Mouse (Mus musculus): ENCODE data around the gene Znrf3.
"Not testable (repeated sequence)": the region's sequence is repeated elsewhere in the genome, so short reads cannot be mapped to it uniquely, and the experiment has no call there.

The Znrf3 gene

GRCm38 (mm10) chr11:5444599-5445451 lies at the start of gene Znrf3:
Gene Znrf3 (minus strand): TSS chr11:5444847.
- peak; percentile 66 for DNase-seq (ENCODE audit: low read depth, low spot score)

GRCm38 (mm10) chr11:5493869-5494268 lies 49.2 kb upstream of the Znrf3 start:
- DNase-seq (ENCODE audit: low read depth, low spot score) = no peak

- DNase-seq (ENCODE audit: low read depth, low spot score) = no peak
Observed at GRCm38 (mm10) chr11:5491912-5492311, 47.3 kb upstream of the Znrf3 start.

GRCm38 (mm10) chr11:5490989-5491656 lies 46.5 kb upstream of the Znrf3 start:
- no peak for DNase-seq (ENCODE audit: low read depth, low spot score)

- DNase-seq (ENCODE audit: low read depth, low spot score) = not testable (repeated sequence)
Observed at GRCm38 (mm10) chr11:5489433-5489832, 44.8 kb upstream of the Znrf3 start.

- DNase-seq (ENCODE audit: low read depth, low spot score) = peak; percentile 73
Observed at GRCm38 (mm10) chr11:5485193-5486011, 40.8 kb upstream of the Znrf3 start.

GRCm38 (mm10) chr11:5482581-5482980 lies 37.9 kb upstream of the Znrf3 start:
- DNase-seq (ENCODE audit: low read depth, low spot score) = no peak

- DNase-seq (ENCODE audit: low read depth, low spot score) = no peak
Observed at GRCm38 (mm10) chr11:5478831-5479230, 34.2 kb upstream of the Znrf3 start.

GRCm38 (mm10) chr11:5478193-5478592 lies 33.5 kb upstream of the Znrf3 start:
- DNase-seq (ENCODE audit: low read depth, low spot score) = no peak

- no peak for DNase-seq (ENCODE audit: low read depth, low spot score)
Observed at GRCm38 (mm10) chr11:5476806-5477205, 32.2 kb upstream of the Znrf3 start.

GRCm38 (mm10) chr11:5475556-5476118 lies 31.0 kb upstream of the Znrf3 start:
- not testable (repeated sequence) for DNase-seq (ENCODE audit: low read depth, low spot score)

- peak; percentile 45 for DNase-seq (ENCODE audit: low read depth, low spot score)
Observed at GRCm38 (mm10) chr11:5474130-5474529, 29.5 kb upstream of the Znrf3 start.

GRCm38 (mm10) chr11:5470055-5470454 lies 25.4 kb upstream of the Znrf3 start:
- DNase-seq (ENCODE audit: low read depth, low spot score) = no peak

GRCm38 (mm10) chr11:5469084-5469483 lies 24.4 kb upstream of the Znrf3 start:
- DNase-seq (ENCODE audit: low read depth, low spot score) = no peak

- DNase-seq (ENCODE audit: low read depth, low spot score) = no peak
Observed at GRCm38 (mm10) chr11:5468471-5468870, 23.8 kb upstream of the Znrf3 start.

- DNase-seq (ENCODE audit: low read depth, low spot score) = no peak
Observed at GRCm38 (mm10) chr11:5451923-5452322, 7.3 kb upstream of the Znrf3 start.

GRCm38 (mm10) chr11:5451341-5451740 lies 6.7 kb upstream of the Znrf3 start:
- no peak for DNase-seq (ENCODE audit: low read depth, low spot score)

- DNase-seq (ENCODE audit: low read depth, low spot score) = no peak
Observed at GRCm38 (mm10) chr11:5450701-5451100, 6.1 kb upstream of the Znrf3 start.

GRCm38 (mm10) chr11:5445452-5445953 lies 856 bp upstream of the Znrf3 start:
- DNase-seq (ENCODE audit: low read depth, low spot score) = no peak

GRCm38 (mm10) chr11:5444234-5444598 lies 431 bp downstream of the Znrf3 start:
- DNase-seq (ENCODE audit: low read depth, low spot score) = no peak

GRCm38 (mm10) chr11:5443511-5444233 lies 975 bp downstream of the Znrf3 start:
- no peak for DNase-seq (ENCODE audit: low read depth, low spot score)
